Mouse (Mus musculus) cerebellum, adult 2 months (tissue): ENCODE data around the gene Atoh7.

Experiments
- CTCF ChIP-seq: fragments of 200-500 bp; IDR thresholded peaks from 2 replicates; pipeline ENCODE4 v1.5.1; 2011; ENCODE audit warnings: low read depth, mild to moderate bottlenecking, control low read depth, low read length, moderate library complexity, borderline replicate concordance; ENCODE audit not compliant: insufficient read depth
- POLR2A ChIP-seq: fragments of 200-500 bp; IDR thresholded peaks from 2 replicates; pipeline ENCODE4 v1.6.1; 2011; ENCODE audit warnings: low read length, control low read depth, borderline replicate concordance; ENCODE audit not compliant: insufficient read depth

GRCm38 (mm10) chr10:63133326-63133725 is 33.9 kb downstream of the Atoh7 start:
- no peak for TF ChIP-seq CTCF
- no peak for TF ChIP-seq POLR2A
